Mouse (Mus musculus) ovary, adult 10 weeks (tissue): ENCODE results near the gene Smim6. TPM values are rescaled to one million over a fixed set of nuclear protein-coding genes. Genes with fewer than 3 reads are reported as not detected.

ENCODE experiments used
- polyA plus RNA-seq: library from polyadenylated mRNA; stranded (reverse); fragments of 350-450 nt; fragmentation: Illumina TruSeq; extraction: RNeasy Lipid Tissue Mini Kit (QIAGEN cat#74804); gene quantifications from one replicate; pipeline ENCODE4 v1.2.3, GENCODE M21; 2014

Gene Smim6
- not detected for polyA plus RNA-seq

GRCm38 (mm10) chr11:115911632-115912376 lies at the start of gene Smim6:
Gene Smim6, plus strand, starts transcription at chr11:115912017.

GRCm38 (mm10) chr11:115899486-115900266 lies 12.1 kb upstream of the Smim6 start, which contains the start of gene Smim5:
Gene Smim5, plus strand, starts transcription at chr11:115899966.

GRCm38 (mm10) chr11:115933108-115933746 lies 21.4 kb downstream of the Smim6 start, which contains the start of the genes Sap30bp and Recql5:
Gene Sap30bp, plus strand, starts transcription at chr11:115933282.
Gene Recql5, minus strand, starts transcription at chr11:115933477.

Other genes with a start within 250 kb of the Smim6 start
- 115 TPM for gene Grb2, start 203.4 kb upstream of the Smim6 start, polyA plus RNA-seq
- gene Tmem94, start 146.6 kb upstream of the Smim6 start, polyA plus RNA-seq: 1.1 TPM
- gene Caskin2, start 98.4 kb upstream of the Smim6 start, polyA plus RNA-seq: 0.51 TPM
- not detected for gene Tsen54, start 97.3 kb upstream of the Smim6 start, polyA plus RNA-seq
- gene Llgl2, start 88.0 kb upstream of the Smim6 start, polyA plus RNA-seq: 2.3 TPM
- not detected for gene Myo15b, start 53.6 kb upstream of the Smim6 start, polyA plus RNA-seq
- not detected for gene Smim5, start 12.1 kb upstream of the Smim6 start, polyA plus RNA-seq
- gene Sap30bp, start 21.3 kb downstream of the Smim6 start, polyA plus RNA-seq: 12.8 TPM
- 1.7 TPM for gene Recql5, start 21.5 kb downstream of the Smim6 start, polyA plus RNA-seq
- not detected for gene Itgb4, start 62.7 kb downstream of the Smim6 start, polyA plus RNA-seq
- gene Galk1, start 100.7 kb downstream of the Smim6 start, polyA plus RNA-seq: not detected
- gene H3f3b, start 115.9 kb downstream of the Smim6 start, polyA plus RNA-seq: 1,980 TPM
- gene Unk, start 118.3 kb downstream of the Smim6 start, polyA plus RNA-seq: 2.9 TPM
- gene Unc13d, start 165.9 kb downstream of the Smim6 start, polyA plus RNA-seq: 0.23 TPM
- gene Wbp2, start 175.0 kb downstream of the Smim6 start, polyA plus RNA-seq: 15.5 TPM
- gene Trim47, start 215.2 kb downstream of the Smim6 start, polyA plus RNA-seq: not detected
- gene Trim65, start 219.1 kb downstream of the Smim6 start, polyA plus RNA-seq: 4.9 TPM
- 1.3 TPM for gene Mrpl38, start 226.9 kb downstream of the Smim6 start, polyA plus RNA-seq